Mouse (Mus musculus): ENCODE data around the gene Olfr461. TPM values are rescaled to one million over a fixed set of nuclear protein-coding genes. Genes with fewer than 3 reads are reported as not detected.

Gene Olfr461
- total and polyA plus RNA-seq, 3 experiments, result not detected

DNA sequence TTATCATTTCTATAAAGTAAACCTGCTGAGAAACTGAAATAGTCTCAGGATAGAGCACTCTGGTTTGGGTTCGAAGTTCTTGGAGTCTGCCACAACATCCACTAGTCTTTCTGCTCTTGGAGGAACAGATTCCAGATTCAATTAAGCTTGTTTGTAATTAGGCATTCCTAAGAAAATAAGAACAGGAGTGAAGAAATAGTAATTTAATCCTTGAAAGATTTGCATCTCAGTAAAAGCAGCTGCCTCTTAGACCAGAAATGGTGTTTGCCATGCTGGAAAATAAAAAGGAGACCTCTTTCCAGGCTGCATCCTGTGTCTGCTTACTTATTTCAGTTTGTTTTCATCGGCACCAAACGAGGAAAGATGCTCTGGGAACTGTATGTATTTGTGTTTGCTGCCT is 61.6 kb downstream of the Olfr461 start, which contains the start of gene Tas2r108:
Gene Tas2r108 (plus strand): TSS at position 301 of the 400 bp plus-strand sequence.
- no peak within 1 kb of the TSS for H3K4me3 ChIP-seq (replicated peaks in 1 of 3; ENCODE audit: low read depth in 2 of 3, low read length in 2 of 3, poor library complexity in 1 of 3)
- no peaks in the 10 kb centered on the region for H3K27me3 ChIP-seq (replicated peaks)
- no peak for TF ChIP-seq JUN (IDR thresholded peaks at IDR 0.05; ENCODE audit: insufficient read depth, low read depth, low read length)
- no peak for TF ChIP-seq POLR2A (IDR thresholded peaks at IDR 0.05; ENCODE audit: low read depth, low read length)
- no peak for TF ChIP-seq E2F4 (IDR thresholded peaks at IDR 0.05; ENCODE audit: insufficient replicate concordance, low read depth, low read length)
- TF ChIP-seq CHD1 (IDR thresholded peaks at IDR 0.05; ENCODE audit: low read depth, low read length), result no peak
- no peak for TF ChIP-seq ZKSCAN1 (IDR thresholded peaks at IDR 0.05; ENCODE audit: borderline replicate concordance, low read depth, low read length)
- H3K36me3 ChIP-seq (replicated peaks in 1 of 2; ENCODE audit: control insufficient read depth in 1 of 2, insufficient read depth in 1 of 2, low read length in 1 of 2), result no peaks in the 10 kb centered on the region
- H3K4me2 ChIP-seq (ENCODE audit: insufficient read depth, low read depth, poor library complexity, severe bottlenecking), result no peak within 1 kb of the TSS
- in situ Hi-C loops (cut with MboI; ENCODE audit: low pct_ligation_motif_present, low pct_unique_long_range_greater_than_20kb, low sequenced_read_pairs), result no loop called here
- DNase-seq (ENCODE audit: extremely low read depth), result no peak
- no peaks in the 10 kb centered on the region for H3K79me2 ChIP-seq (replicated peaks; ENCODE audit: control insufficient read depth, extremely low read depth, insufficient read depth, poor library complexity, severe bottlenecking)
- H3K9ac ChIP-seq (ENCODE audit: insufficient read depth, low read depth), result no peak within 1 kb of the TSS
- H3K9me3 ChIP-seq (replicated peaks; ENCODE audit: low read length), result no peaks in the 10 kb centered on the region
- no peak within 1 kb of the TSS for H3K27ac ChIP-seq (ENCODE audit: insufficient read depth, low read depth)
- dilution Hi-C loops (cut with MboI; ENCODE audit: extremely low pct_ligation_motif_present, extremely low pct_unique_long_range_greater_than_20kb, low sequenced_read_pairs), result no loop called here
- H3K4me1 ChIP-seq (ENCODE audit: control insufficient read depth in 1 of 2, insufficient read depth in 2 of 2), result no peaks in the 10 kb centered on the region

Other genes starting within 250 kb of the Olfr461 start
- 24.8 and 26.9 TPM in 2 replicates for gene Agk, start 229.9 kb downstream of the Olfr461 start, total RNA-seq (2012; rRNA removed)
- 41.5 and 42.5 TPM in 2 replicates for gene Agk, start 229.9 kb downstream of the Olfr461 start, total RNA-seq (2014; rRNA removed)
- 22.1 and 26.1 TPM in 2 replicates for gene Agk, start 229.9 kb downstream of the Olfr461 start, polyA plus RNA-seq (2012; ENCODE audit: insufficient read length, low read depth)
- 10.9 and 13.1 TPM in 2 replicates for gene E330009J07Rik, start 118.9 kb downstream of the Olfr461 start, total RNA-seq (2012; rRNA removed)
- gene E330009J07Rik, start 118.9 kb downstream of the Olfr461 start, total RNA-seq (2014; rRNA removed), result 21.6 and 22.0 TPM in 2 replicates
- 11.6 and 12.3 TPM in 2 replicates for gene E330009J07Rik, start 118.9 kb downstream of the Olfr461 start, polyA plus RNA-seq (2012; ENCODE audit: insufficient read length, low read depth)
- gene Wee2, start 116.0 kb downstream of the Olfr461 start, total RNA-seq (2012; rRNA removed), result not detected in 2 replicates
- gene Wee2, start 116.0 kb downstream of the Olfr461 start, total RNA-seq (2014; rRNA removed), result not detected in 2 replicates
- gene Wee2, start 116.0 kb downstream of the Olfr461 start, polyA plus RNA-seq (2012; ENCODE audit: insufficient read length, low read depth), result not detected in 2 replicates
- gene Ssbp1, start 83.7 kb downstream of the Olfr461 start, total RNA-seq (2012; rRNA removed), result 70.2 and 84.1 TPM in 2 replicates
- 109 and 110 TPM in 2 replicates for gene Ssbp1, start 83.7 kb downstream of the Olfr461 start, total RNA-seq (2014; rRNA removed)
- gene Ssbp1, start 83.7 kb downstream of the Olfr461 start, polyA plus RNA-seq (2012; ENCODE audit: insufficient read length, low read depth), result 118 and 147 TPM in 2 replicates
- gene Tas2r137, start 63.8 kb downstream of the Olfr461 start, total RNA-seq (2012; rRNA removed), result not detected in 2 replicates
- not detected in 2 replicates for gene Tas2r137, start 63.8 kb downstream of the Olfr461 start, total RNA-seq (2014; rRNA removed)
- gene Tas2r137, start 63.8 kb downstream of the Olfr461 start, polyA plus RNA-seq (2012; ENCODE audit: insufficient read length, low read depth), result not detected in 2 replicates
- gene Tas2r108, start 61.5 kb downstream of the Olfr461 start, total RNA-seq (2012; rRNA removed), result not detected in 2 replicates
- not detected in 2 replicates for gene Tas2r108, start 61.5 kb downstream of the Olfr461 start, total RNA-seq (2014; rRNA removed)
- gene Tas2r108, start 61.5 kb downstream of the Olfr461 start, polyA plus RNA-seq (2012; ENCODE audit: insufficient read length, low read depth), result not detected in 2 replicates
- not detected in 2 replicates for gene Prss37, start 35.5 kb downstream of the Olfr461 start, total RNA-seq (2012; rRNA removed)
- not detected in 2 replicates for gene Prss37, start 35.5 kb downstream of the Olfr461 start, total RNA-seq (2014; rRNA removed)
- not detected in 2 replicates for gene Prss37, start 35.5 kb downstream of the Olfr461 start, polyA plus RNA-seq (2012; ENCODE audit: insufficient read length, low read depth)
- gene Olfr460, start 14.4 kb upstream of the Olfr461 start, total RNA-seq (2012; rRNA removed), result not detected in 2 replicates
- gene Olfr460, start 14.4 kb upstream of the Olfr461 start, total RNA-seq (2014; rRNA removed), result not detected in 2 replicates
- not detected in 2 replicates for gene Olfr460, start 14.4 kb upstream of the Olfr461 start, polyA plus RNA-seq (2012; ENCODE audit: insufficient read length, low read depth)
- gene Clec5a, start 30.8 kb upstream of the Olfr461 start, total RNA-seq (2012; rRNA removed), result 0.71 and 1.4 TPM in 2 replicates
- 1.0 and 1.7 TPM in 2 replicates for gene Clec5a, start 30.8 kb upstream of the Olfr461 start, total RNA-seq (2014; rRNA removed)
- gene Clec5a, start 30.8 kb upstream of the Olfr461 start, polyA plus RNA-seq (2012; ENCODE audit: insufficient read length, low read depth), result 0.97 and 1.1 TPM in 2 replicates
- gene Tas2r138, start 58.3 kb upstream of the Olfr461 start, total RNA-seq (2012; rRNA removed), result not detected in 2 replicates
- gene Tas2r138, start 58.3 kb upstream of the Olfr461 start, total RNA-seq (2014; rRNA removed), result not detected in 2 replicates
- gene Tas2r138, start 58.3 kb upstream of the Olfr461 start, polyA plus RNA-seq (2012; ENCODE audit: insufficient read length, low read depth), result not detected in 2 replicates
- gene Mgam, start 73.8 kb upstream of the Olfr461 start, total RNA-seq (2012; rRNA removed), result not detected in 2 replicates
- gene Mgam, start 73.8 kb upstream of the Olfr461 start, total RNA-seq (2014; rRNA removed), result not detected in 2 replicates
- 0.04 and 0.06 TPM in 2 replicates for gene Mgam, start 73.8 kb upstream of the Olfr461 start, polyA plus RNA-seq (2012; ENCODE audit: insufficient read length, low read depth)